Mouse (Mus musculus): ENCODE data around the gene Erc2. TPM values are rescaled to one million over a fixed set of nuclear protein-coding genes. Genes with fewer than 3 reads are reported as not detected.

Erc2 gene
- polyA plus RNA-seq, 2 experiments, result 4.9 to 6.5 TPM

DNA sequence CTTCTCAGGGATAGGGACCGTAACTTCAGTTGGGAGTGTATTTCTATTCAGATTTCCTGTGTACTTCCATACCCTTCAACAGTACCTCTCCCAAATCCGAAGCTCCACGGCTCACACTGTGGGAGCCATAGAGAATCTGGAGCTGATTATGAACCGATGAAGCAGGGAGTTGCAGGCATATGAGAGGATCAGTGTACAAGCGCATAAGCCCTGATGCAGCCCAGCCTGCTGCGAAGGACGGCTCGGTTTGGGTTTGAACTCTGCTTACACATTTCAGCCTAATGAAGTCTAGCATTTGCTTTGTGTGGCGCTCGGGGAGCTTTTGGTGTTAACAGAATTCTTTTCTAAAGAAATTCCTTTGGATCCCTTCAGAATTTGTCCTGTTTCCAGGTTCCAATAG, 749.4 kb downstream of the Erc2 start:
- H3K4me2 ChIP-seq (replicated peaks; ENCODE audit: low read depth, low read length, severe bottlenecking), result no peak overlapping the region

GRCm38 (mm10) chr14:28375642-28376091, 753.4 kb downstream of the Erc2 start:
- H3K4me3 ChIP-seq (replicated peaks; ENCODE audit: low read length), result no peak overlapping the region
- peaks cover 41% of the 10 kb centered on the region for H3K4me1 ChIP-seq (ENCODE audit: control insufficient read depth, insufficient read depth, low read length)
- H3K9ac ChIP-seq (ENCODE audit: low read depth, low read length, severe bottlenecking), result no peak overlapping the region
- peak overlapping the region; percentile 33 for H3K27ac ChIP-seq (replicated peaks; ENCODE audit: low read depth, low read length)
- ATAC-seq (ENCODE audit: low FRiP score, low read depth) (0 out of 2 replicates have a peak, but pooled peaks have one; percentile 29), DNase-seq (ENCODE audit: low spot score) (peak; percentile 69)
- 14% methylated on average over 10 of the region's 10 CpGs for WGBS
- no peaks in the 10 kb centered on the region for H3K27me3 ChIP-seq (ENCODE audit: control insufficient read depth, insufficient read depth, low read length)
- H3K36me3 ChIP-seq (ENCODE audit: control insufficient read depth, insufficient read depth, low read length), result no peaks in the 10 kb centered on the region
- no peak for TF ChIP-seq POLR2A (IDR thresholded peaks at IDR 0.05; ENCODE audit: borderline replicate concordance, extremely low read depth, insufficient read depth, insufficient read length)
- H3K9me3 ChIP-seq (ENCODE audit: control insufficient read depth, low read length), result no peaks in the 10 kb centered on the region
- 0 out of 2 replicates have a peak overlapping the region, but pooled peaks have one; percentile 0 for H3K4me2 ChIP-seq (replicated peaks; ENCODE audit: low read depth, low read length, severe bottlenecking)

More for the DNA sequence above, 749.4 kb downstream of the Erc2 start:
- Histone ChIP-seq H3K27me3 (ENCODE audit: control insufficient read depth, insufficient read depth, low read length) (no peaks in the 10 kb centered on the region), H3K4me1 (ENCODE audit: control insufficient read depth, insufficient read depth, low read length) (peaks cover 43% of the 10 kb centered on the region), H3K9me3 (ENCODE audit: control insufficient read depth, low read length) (no peaks in the 10 kb centered on the region), H3K4me3 (replicated peaks; ENCODE audit: low read length) (no peak overlapping the region), H3K36me3 (ENCODE audit: control insufficient read depth, insufficient read depth, low read length) (no peaks in the 10 kb centered on the region), H3K9ac (ENCODE audit: low read depth, low read length, severe bottlenecking) (no peak overlapping the region), H3K27ac (replicated peaks; ENCODE audit: low read depth, low read length) (peak overlapping the region; percentile 34; the same call in 1 of the 2 replicates)
- 31% methylated on average over 10 of the region's 10 CpGs for WGBS
- no peak for TF ChIP-seq POLR2A (IDR thresholded peaks at IDR 0.05; ENCODE audit: borderline replicate concordance, extremely low read depth, insufficient read depth, insufficient read length)
- 0 out of 2 replicates have a peak, but pooled peaks have one; percentile 37 for ATAC-seq (ENCODE audit: low FRiP score, low read depth)
- peak; percentile 54 for DNase-seq (ENCODE audit: low spot score)

- peaks cover 38% of the 10 kb centered on the region for H3K4me1 ChIP-seq (ENCODE audit: control insufficient read depth, insufficient read depth, low read length)
- H3K27ac ChIP-seq (replicated peaks; ENCODE audit: low read depth, low read length), result peak overlapping the region; percentile 33; the same call in 1 of the 2 replicates
- ATAC-seq (ENCODE audit: low FRiP score, low read depth) (0 out of 2 replicates have a peak, but pooled peaks have one; percentile 19), DNase-seq (ENCODE audit: low spot score) (no peak)
- H3K27me3 ChIP-seq (ENCODE audit: control insufficient read depth, insufficient read depth, low read length), result no peaks in the 10 kb centered on the region
- no peak overlapping the region for H3K4me3 ChIP-seq (replicated peaks; ENCODE audit: low read length)
- no peaks in the 10 kb centered on the region for H3K36me3 ChIP-seq (ENCODE audit: control insufficient read depth, insufficient read depth, low read length)
- no peaks in the 10 kb centered on the region for H3K9me3 ChIP-seq (ENCODE audit: control insufficient read depth, low read length)
- H3K9ac ChIP-seq (ENCODE audit: low read depth, low read length, severe bottlenecking), result no peak overlapping the region
- WGBS, result 35% methylated on average over 9 of the region's 9 CpGs
- TF ChIP-seq POLR2A (IDR thresholded peaks at IDR 0.05; ENCODE audit: borderline replicate concordance, extremely low read depth, insufficient read depth, insufficient read length), result no peak
- 0 out of 2 replicates have a peak overlapping the region, but pooled peaks have one; percentile 0 for H3K4me2 ChIP-seq (replicated peaks; ENCODE audit: low read depth, low read length, severe bottlenecking)
Observed at GRCm38 (mm10) chr14:28376208-28376805, 754.1 kb downstream of the Erc2 start.

DNA sequence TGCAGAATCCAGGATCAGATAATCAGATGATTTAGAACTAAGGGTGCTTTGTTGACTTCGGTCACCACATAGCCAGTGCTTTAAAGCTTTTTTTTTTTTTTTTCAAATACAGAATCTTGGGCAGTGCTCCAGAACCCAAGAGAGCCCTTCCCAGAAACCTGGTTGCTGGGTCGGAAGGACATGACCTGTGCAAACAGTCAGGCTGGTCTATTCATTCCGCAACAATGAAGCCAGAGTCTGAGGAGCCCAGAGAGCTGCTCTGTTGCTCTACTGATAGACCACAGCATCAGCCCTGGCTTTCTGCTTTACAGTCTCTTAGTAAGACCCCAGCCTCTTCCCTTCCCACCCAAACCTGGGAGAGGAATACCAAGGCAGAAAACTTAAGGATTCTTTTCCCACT, 755.3 kb downstream of the Erc2 start:
- no peak overlapping the region for H3K4me2 ChIP-seq (replicated peaks; ENCODE audit: low read depth, low read length, severe bottlenecking)
- H3K9ac ChIP-seq (ENCODE audit: low read depth, low read length, severe bottlenecking), result no peak overlapping the region
- DNase-seq (ENCODE audit: low spot score) (no peak), ATAC-seq (ENCODE audit: low FRiP score, low read depth) (no peak)
- no peak overlapping the region for H3K27ac ChIP-seq (replicated peaks; ENCODE audit: low read depth, low read length)
- WGBS, result 89% methylated on average over 3 of the region's 3 CpGs
- no peaks in the 10 kb centered on the region for H3K9me3 ChIP-seq (ENCODE audit: control insufficient read depth, low read length)
- H3K4me1 ChIP-seq (ENCODE audit: control insufficient read depth, insufficient read depth, low read length), result peaks cover 30% of the 10 kb centered on the region
- no peaks in the 10 kb centered on the region for H3K36me3 ChIP-seq (ENCODE audit: control insufficient read depth, insufficient read depth, low read length)
- no peak overlapping the region for H3K4me3 ChIP-seq (replicated peaks; ENCODE audit: low read length)
- H3K27me3 ChIP-seq (ENCODE audit: control insufficient read depth, insufficient read depth, low read length), result no peaks in the 10 kb centered on the region
- no peak for TF ChIP-seq POLR2A (IDR thresholded peaks at IDR 0.05; ENCODE audit: borderline replicate concordance, extremely low read depth, insufficient read depth, insufficient read length)

DNA sequence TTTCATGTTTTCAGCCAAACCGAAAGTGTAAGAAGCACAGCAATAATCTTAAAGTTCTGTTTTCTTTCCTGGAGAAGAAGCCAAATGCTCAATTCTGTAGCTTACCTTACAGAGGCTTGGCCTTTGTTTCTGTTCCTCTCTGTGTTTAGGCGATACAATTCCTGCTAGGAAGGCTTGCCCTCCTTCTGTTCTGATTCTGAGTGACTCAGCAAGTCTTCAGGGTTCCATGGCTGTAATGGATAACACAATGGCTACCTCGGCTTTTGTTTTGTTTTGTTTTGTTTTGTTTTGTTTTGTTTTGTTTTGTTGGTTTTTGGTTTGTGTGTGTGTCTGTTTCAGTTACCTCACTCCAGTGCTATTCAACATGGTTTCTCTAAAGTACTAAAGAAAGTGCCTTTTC, 757.9 kb downstream of the Erc2 start:
- H3K9me3 ChIP-seq (ENCODE audit: control insufficient read depth, low read length), result no peaks in the 10 kb centered on the region
- TF ChIP-seq POLR2A (IDR thresholded peaks at IDR 0.05; ENCODE audit: borderline replicate concordance, extremely low read depth, insufficient read depth, insufficient read length), result no peak

More for the DNA sequence above, 757.9 kb downstream of the Erc2 start:
- DNase-seq (ENCODE audit: low spot score), result no peak
- H3K9ac ChIP-seq (ENCODE audit: low read depth, low read length, severe bottlenecking), result no peak overlapping the region
- H3K4me2 ChIP-seq (replicated peaks; ENCODE audit: low read depth, low read length, severe bottlenecking), result no peak overlapping the region
- no peaks in the 10 kb centered on the region for H3K36me3 ChIP-seq (ENCODE audit: control insufficient read depth, insufficient read depth, low read length)
- peaks cover 16% of the 10 kb centered on the region for H3K4me1 ChIP-seq (ENCODE audit: control insufficient read depth, insufficient read depth, low read length)
- WGBS, result 84% methylated on average over 3 of the region's 3 CpGs
- H3K4me3 ChIP-seq (replicated peaks; ENCODE audit: low read length), result no peak overlapping the region
- ATAC-seq (ENCODE audit: low FRiP score, low read depth), result no peak
- H3K27me3 ChIP-seq (ENCODE audit: control insufficient read depth, insufficient read depth, low read length), result no peaks in the 10 kb centered on the region
- H3K27ac ChIP-seq (replicated peaks; ENCODE audit: low read depth, low read length), result no peak overlapping the region

All from limb, embryonic 14.5 days (tissue).